Mouse (Mus musculus) fibroblast of lung, adult 2 months (primary cell): ENCODE results near the gene Slc22a20.

Source experiments
- DNase-seq: peaks from one replicate; pipeline ENCODE4 v3.0.0-alpha.2; 2011; ENCODE audit warnings: low read depth

Gene Slc22a20

DNA sequence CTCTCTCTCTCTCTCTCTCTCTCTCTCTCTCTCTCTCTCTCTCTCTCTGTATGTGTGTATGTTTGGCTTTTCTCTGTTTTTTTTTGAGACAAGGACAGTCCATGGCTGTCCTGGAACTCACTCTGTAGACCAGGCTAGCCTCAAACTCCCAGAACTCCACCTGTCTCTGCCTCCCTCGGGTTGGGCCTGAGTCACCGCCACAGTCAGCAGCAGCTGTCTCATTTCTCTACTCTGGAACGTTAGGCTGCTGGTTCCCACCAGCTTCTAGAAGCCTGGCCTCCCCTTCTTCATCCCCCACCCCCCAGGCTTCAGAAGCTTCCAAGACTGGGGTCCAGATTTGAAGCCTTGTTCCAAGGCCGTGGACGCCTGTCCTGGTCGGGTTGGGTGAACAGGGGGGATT lies 3.6 kb upstream of the Slc22a20 start:
- DNase-seq: no peak

DNA sequence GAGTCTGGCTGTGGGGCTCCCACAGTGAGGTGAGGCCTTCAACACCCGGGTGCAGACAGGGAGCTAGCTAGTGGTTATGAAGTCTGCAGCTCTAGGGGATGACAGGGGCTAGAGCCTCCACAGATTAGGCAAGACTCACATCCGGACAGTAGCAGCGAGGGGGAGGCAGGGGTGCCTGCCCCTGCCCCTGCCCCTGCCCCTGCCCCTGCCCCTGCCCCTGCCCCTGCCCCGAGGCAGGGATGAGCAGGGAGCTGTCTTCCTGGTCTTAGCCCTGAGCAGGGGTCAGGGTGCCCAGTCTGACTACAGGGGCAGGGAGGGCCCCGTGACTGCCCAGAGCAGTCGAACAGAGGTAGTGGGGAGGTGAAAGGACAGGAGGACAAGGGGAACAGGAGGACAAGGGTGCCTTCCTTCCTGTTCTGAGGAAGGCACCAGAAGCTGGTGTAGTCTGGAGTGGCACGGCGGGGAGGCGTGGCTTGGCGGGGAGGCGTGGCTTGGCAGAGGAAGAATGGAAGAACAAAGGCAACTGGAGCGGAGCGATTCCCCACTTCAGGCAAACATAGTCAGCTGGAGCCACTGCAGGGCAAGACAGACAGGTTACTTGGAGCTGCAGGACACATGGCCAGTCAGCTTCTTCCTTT lies 3.0 kb upstream of the Slc22a20 start:
- no peak for DNase-seq

DNA sequence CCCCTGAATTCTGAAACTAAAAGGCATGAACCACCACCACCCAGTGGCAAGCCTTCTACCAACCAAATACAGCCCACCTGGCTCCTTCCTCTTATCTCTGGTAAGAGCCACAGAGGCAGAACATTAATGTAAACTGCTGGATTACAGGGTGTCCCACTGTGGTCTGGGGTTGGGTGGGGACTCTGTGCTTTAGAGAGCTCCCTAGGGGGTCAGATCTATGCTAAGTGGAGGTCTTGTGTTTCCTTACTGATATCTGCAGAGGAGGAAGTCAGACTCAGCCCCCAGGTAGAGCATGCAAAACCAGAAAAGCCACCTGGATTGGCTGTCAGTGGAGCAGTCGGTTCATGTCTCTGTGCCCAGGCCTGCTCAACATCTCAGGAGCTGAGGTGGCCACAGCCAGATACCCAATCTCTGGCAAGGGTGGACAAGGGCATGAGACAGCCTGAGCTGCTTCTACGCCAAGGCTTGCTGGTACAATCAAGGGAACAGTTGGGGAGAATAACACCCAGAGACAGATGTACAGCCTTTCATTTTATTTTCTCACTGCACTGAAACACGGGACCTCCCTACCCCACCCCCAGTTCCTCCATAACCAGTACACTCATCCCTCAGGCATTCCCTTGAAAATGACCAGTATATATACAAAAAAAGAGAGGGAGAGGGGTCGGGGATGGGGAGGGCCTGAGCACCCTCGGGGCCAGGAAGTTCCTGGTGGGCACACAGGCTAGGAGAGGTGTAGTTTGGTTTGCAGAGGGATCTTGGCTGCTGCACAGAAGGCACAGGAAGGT lies 2.3 kb upstream of the Slc22a20 start:
- DNase-seq: no peak

DNA sequence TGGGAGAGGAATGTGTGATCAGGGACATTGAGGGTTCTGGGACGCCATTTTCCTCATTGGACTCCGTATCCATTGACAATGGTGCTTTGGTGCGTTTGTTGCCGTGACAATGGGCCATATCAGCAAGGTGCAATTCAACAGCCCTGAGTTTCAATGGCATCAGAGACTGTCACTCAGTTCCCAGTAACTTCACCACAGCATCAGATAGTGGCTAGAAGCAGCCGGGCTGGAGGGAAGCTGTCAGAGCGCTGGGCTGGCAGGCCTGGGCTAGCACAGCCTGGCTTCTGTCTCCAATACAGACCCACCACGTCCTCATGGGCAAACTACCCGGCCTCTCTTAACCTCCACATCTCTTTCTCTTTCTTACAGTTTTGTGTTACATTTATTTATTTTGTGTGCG lies 5.5 kb downstream of the Slc22a20 start:
- DNase-seq: no peak

DNA sequence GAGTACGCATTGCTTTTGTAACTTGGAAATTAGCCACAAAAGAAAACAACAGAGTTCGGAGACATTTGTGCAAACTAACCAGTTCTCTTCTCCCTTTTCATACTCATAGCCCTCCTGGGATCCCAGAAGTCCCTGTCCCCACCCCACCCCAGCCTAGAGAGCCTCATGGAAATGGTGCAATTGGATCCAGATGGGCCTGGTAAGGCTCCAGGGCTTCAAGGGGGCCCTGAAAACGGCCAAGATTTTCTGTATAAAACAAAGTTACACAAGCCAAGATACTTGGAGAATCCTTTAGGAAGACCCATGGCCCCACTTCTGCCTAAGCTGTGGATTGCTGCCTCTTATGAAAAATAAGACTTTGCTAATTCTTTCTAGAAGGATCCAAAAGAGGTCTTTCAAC lies 8.2 kb downstream of the Slc22a20 start:
- no peak for DNase-seq

DNA sequence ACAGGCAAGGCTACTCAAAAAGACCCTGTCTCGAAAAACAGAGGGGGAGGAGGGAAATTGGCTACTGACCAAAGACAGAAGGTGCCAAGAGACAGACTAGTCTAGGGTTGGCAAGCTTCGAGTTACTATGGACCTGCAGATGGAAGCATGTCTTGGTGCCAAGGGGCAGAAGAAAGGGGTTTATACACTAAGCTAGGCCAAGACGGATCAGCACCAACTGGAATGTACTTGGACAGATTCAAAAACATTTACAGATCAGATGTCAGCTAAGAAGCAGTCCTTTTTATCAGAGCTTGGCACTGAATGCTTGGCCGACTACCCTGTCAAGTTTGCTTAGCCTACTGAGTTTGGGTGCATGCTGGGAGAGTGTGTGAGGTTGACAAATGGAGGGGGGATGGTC lies 10.3 kb downstream of the Slc22a20 start:
- no peak for DNase-seq

DNA sequence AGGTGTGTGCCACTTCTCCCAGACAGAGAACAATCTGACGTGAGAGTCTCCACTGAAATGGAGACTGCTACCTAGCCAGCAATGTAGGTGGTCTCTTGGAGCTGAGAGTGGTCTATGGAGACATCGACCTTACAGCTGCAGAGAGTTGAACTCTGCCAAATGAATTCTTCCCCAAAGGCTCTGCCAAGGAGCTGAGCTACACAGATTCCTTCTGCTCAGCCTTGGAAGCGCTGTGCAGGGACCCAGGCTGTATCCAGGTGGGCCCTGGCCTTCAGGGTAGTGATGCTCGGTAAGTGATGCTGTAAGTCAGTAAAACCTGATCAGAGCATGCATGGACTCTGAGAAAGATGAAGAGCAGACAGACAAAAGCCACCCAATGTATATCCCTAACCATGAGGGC lies 10.8 kb downstream of the Slc22a20 start:
- DNase-seq: no peak

DNA sequence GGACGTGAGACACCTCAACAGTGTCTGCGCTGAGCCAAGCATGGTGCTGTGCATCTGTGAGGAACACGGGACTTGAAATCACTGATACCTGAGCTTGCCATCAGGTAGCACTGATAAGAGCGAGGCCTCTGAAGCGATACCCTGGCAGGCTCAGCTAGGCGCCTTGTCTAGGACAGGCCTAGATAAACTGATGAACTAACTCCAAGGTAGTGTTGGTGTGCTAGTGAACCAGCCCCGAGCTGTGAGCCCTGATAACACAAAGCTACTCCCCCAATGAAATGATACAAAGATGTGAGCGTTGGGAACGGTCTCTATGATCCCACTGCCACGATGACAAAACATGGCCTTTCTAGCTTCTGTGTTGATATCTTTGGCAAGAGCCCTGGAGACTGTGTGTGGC lies 18.3 kb downstream of the Slc22a20 start:
- DNase-seq: no peak

DNA sequence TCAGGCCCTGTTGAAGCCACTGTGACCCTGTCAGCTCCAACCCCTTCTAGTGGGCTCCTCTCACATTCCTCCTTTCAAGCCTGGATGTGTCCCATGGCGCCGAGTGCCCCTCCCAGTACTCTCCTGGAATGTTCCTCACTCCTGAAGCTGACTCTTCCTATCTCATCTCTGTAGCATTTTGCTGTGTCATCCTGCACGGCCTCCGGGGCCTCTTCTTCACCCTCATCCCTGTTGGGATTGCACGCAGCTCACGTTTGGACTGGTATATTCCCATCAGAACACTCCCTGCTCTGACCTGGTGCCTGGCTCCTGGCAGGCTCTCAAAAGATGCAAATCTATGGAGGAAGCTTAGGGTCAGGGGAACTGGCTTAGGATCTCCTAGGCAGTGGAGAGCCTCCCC lies 19.2 kb downstream of the Slc22a20 start:
- DNase-seq: no peak

DNA sequence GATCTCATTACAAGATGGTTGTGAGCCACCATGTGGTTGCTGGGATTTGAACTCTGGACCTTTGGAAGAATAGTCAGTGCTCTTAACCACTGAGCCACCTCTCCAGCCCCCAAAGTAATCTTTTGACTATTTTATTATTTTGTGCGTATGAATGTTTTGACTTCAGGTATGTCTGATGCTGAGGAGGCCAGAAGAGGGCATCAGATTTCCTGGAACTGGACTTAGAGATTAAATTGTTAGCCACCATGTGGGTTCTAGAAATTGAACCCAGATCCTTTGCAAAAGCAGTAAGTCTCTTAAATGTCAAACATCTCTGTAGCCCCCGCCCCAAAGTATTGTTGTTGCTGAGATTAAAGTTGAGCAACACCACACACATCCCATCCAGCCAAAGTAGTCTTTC lies 20.0 kb downstream of the Slc22a20 start:
- DNase-seq: no peak

DNA sequence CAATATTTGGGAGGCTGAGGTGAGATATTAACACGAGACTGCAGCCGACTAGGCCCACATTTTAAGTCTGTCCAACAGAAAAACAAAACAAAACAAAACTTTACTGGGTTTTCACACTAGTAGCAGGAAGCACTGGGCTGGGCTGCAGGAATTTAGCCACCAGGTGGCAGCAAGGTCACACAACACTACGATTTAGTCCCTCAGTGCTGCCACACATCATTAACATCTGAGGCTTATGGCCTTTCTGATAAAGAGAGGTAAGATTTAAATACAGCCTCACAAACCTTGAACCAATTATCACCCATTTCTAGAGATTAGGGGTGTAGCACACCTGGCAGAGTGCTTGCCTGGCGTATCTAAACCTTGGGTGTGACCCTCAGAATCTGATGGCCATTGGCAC lies 20.7 kb downstream of the Slc22a20 start:
- peak; percentile 62 for DNase-seq

DNA sequence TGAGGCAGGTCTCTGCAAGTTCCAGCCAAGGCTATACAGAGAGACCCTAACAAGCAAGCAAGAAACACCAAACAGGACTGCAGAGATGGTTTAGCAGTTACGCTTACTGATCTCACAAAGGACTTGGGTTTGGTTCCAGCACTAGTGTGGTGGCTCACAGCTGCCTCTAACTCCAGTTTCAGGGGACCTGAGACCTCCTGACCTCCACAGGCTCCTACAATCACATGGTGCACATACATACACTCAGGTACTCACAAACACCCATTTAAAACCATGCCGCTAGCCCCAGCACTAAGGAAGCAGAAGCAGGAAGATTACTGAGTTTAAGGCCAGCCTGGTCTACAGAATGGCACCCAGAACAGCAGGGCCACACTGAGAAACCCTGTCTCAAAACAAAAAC lies 21.1 kb downstream of the Slc22a20 start:
- no peak for DNase-seq

DNA sequence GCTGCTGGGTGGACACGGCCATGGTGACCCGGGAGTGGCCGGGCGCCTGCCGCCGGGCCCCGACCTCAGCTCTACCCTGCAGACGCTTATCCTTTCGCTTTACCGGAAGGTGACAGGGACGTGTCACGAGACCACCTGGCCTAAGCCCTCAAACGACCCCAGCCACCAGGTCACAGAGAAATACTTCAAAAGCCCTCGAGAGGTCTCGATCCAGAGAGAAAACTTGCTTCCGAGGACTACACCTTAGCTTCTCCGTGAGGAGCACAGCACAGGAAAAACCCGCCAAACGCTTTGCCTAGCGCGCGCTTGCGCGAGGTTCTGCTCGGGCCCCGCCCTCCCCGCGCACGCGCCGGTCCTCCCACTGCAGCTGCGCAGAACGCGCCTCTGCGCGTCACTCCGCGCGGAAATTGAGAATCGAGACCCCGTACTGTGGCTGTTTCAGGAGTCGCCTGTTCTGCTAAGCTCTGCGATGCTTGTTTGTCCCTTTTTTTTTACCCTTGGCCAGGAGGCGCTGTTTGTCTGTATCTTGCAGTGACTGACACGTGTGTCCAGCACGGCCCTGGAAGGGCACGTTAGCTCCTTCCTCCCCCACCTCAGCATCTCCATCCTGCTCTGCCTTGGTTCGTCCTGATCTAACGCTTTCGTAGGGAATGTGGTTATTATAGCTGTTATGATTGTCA lies 21.9 kb downstream of the Slc22a20 start, which contains the start of gene Pola2:
Gene Pola2 (minus strand): TSS at position 320 of the 680 bp plus-strand sequence.
- no peak for DNase-seq

DNA sequence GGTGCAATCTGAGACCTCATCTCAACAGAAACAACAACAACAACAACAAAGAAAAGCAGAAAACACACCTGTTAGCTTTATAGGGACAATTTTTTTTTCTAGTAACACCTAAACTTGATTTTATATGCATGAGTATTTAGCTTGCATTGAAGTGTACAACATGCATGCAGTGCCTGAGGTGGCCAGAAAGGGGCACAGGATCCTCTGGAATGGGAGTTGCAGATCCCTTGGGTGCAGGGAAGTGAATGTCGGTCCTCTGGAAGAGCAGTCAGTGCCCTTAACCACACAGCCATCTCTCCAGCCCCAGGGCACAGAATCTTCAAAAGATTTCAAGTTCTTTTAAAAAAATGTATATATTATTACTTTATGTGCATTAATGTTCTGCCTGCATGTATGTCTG lies 23.3 kb downstream of the Slc22a20 start:
- no peak for DNase-seq

DNA sequence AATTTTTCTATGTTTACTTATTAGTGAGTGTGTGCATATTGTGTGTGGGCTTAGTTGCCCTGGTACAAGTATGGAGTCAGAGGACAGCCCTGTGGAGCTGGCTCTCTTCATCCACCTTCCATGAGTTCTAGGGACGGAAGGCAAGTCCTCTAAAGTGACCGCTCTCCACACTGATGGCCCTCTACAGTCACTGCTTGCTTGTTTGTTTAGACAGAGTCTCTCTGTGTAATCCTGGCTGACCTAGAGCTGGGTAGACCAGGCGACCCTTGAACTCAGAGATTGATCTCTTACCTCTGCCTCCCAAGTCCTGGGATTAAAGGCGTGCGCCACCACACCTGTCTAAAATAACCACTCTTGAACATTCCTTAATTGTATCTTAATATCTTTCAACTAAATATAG lies 28.6 kb downstream of the Slc22a20 start:
- no peak for DNase-seq

DNA sequence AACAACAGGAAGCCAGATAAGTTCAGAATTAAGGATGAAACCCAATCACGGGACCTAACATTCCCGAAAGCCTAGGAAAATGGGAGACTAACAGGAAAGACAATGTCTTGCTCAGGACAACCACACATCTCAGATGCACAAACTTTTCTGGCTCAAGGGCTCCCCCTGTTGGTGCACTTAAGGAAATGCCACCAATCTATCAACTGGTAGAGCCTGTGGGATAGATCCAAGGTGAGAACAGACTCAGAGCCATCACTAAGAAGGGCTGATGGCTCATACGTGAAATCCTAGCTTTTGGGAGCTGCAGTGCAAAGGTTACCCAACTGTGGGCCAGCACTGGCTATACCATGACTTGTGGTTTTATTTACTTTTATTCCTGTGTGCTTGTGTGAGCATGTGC lies 29.3 kb downstream of the Slc22a20 start:
- peak; percentile 73 for DNase-seq

DNA sequence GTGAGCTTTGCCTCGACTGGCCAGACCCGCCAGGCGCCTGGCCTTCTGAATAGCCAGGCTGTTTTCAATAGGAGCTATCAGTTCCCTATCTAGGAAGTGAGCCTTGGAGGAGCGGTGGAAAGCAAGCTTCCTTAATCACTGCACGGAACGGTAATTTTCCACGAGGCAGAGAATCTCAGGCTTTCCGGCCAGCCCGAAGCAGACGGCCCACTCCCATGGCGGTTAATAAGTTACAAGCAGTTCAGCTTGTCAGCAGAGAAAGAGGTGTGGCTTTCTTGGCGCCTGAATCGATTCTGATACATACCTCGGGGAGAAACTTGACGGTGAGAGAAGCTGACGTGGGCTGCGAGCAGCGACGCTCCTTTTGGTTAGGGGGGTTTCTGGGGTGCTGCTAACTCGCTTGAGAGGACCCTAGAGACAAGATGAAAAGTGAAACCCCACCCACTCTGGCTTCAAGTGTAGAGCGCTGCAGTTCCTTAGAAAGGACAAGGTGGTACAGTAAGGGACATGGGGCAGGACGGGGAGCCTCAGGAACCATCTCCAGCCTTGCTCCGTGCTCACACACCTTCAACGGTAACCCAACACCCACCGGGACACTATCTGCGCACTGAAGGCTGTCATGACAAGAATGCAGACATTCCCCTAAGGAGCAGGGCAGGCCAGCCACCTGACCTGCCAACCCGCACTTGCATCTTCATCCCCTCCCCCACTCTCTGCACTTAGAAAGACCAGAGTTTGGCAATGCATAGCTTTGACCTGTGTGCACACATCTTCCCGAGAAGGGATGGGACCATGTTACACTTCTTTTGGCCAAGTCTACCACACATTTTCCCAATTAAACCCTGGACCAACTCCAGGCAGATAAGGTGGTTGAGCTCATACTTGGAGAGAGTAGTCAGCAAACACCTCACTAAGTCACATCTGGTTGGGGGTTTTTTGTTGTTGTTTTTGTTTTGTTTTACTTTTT lies 30.0 kb downstream of the Slc22a20 start:
- DNase-seq: no peak

DNA sequence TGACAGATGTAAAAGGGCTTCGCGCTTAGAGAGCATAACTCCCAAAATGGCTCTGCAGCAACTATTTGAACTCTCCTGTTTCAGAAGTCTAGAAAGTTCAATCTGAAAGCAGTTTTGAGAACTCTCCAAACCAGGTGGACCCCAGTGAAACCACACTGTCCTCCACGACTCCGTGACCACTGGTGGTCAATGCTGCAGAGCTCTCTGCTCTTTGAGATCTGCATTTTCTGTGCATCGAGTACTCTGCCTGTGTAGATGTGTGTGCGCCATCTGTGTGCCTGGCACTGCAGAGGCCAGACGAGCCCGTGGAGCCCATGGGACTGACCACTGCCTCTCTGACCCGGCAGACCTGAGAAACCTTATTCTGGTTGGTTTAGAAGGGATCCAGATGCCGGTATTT lies 31.0 kb downstream of the Slc22a20 start:
- no peak for DNase-seq

DNA sequence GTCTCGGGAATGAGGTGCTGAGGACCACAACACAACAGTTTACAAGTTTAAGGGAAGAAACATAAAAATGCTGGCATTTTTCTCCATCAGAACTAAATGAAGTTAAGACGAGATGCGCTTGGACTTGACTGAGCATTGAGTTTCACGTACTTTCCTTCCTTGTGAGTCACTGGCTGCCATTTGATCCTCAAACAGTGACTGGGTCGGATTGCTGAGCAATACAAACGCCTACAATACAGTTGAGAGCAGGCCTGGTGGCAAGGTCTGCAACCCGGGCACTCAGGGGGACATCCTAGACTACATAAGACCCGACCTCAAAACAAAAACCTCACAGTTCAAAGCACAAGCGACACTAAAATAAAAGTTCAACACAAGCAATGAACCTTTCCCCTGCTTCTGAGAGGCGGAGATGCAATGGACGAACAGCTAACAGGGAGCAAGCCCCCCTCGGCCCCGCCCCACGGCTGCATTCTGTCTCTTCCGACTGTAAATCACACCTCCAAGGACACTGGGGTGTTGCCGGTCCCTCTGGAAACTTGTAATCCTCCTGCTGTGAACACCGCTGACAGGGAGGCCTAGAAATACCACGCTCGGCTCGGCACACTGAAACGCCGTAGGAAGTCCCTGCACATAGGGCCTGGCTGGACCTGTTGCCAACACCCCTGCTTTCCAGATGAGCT lies 31.8 kb downstream of the Slc22a20 start:
- no peak for DNase-seq

DNA sequence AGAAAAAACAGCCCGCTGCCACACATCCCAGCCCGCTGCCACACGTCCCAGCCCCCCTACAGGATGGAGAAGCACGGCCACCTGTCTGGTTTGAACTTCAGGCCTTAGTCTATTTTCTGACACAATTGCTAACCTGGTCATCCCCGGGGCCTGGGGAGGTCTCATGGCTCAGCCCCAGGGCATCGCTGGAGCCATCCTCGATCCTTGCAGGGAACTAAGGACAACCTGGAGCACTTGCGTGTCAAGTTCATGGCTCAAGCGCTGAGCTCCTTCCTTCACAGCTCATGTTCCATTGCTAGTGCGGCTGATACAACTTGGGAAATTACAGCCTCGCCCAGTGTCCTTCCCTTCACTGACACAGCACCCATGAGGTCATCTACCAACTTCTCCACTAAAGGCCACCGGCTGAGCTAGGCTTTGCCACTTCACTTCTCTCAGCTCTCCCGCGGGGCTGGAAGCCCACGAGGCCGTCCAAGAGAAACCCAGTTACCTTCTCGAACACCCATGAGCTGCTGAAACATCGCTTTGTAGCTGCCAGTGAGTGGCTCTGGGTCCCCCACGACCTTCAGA lies 32.7 kb downstream of the Slc22a20 start:
- no peak for DNase-seq

DNA sequence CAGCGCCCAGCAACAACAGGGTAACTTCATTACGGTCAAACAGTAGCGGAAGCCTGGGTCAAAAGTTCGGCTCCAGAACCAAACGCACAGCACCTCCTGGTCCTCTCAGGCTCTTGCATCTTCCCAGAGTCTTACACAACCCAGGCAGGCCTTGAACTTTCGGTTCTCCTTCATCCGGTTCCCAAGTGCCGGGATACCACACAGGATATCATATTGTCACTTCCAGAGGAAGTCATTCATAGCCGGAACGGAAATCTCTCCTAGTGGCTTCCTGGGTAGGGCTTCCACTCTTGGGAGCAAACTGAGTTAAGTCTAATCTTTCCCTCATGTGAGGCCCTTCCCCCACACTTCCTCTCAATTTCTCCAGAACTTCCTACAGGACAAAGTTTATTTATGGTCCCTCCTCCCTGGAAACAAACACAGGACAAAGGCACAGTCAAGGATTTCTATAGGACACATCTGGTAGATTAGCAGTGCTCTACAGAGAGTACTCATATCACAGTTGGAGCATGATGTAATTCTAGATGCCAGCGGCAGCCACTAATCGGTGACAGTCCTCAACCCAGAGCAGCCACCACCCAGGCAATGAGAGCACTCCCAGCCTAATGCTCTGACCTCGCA lies 33.8 kb downstream of the Slc22a20 start:
- DNase-seq: no peak
